Mouse (Mus musculus): ENCODE data around the gene P4htm. TPM values are rescaled to one million over a fixed set of nuclear protein-coding genes. Genes with fewer than 3 reads are reported as not detected.
"Not testable (repeated sequence)": the region's sequence is repeated elsewhere in the genome, so short reads cannot be mapped to it uniquely, and the experiment has no call there.

The P4htm gene
- polyA plus RNA-seq, 1 experiment from 2014 or later: 29.7 TPM

- Histone ChIP-seq H3K4me1 (replicated peaks; ENCODE audit: control insufficient read depth, insufficient read depth, low read length) (no peaks in the 10 kb centered on the region), H3K27ac (no peak overlapping the region), H3K36me3 (replicated peaks; ENCODE audit: control insufficient read depth, insufficient read depth) (peaks cover 69% of the 10 kb centered on the region), H3K4me3 (replicated peaks; ENCODE audit: low read length) (no peak overlapping the region), H3K4me2 (replicated peaks) (no peak overlapping the region), H3K9ac (no peak overlapping the region), H3K9me3 (ENCODE audit: control insufficient read depth, low read length) (no peaks in the 10 kb centered on the region), H3K27me3 (ENCODE audit: control insufficient read depth, insufficient read depth, low read length) (no peaks in the 10 kb centered on the region)
- ATAC-seq (ENCODE audit: low FRiP score) (no peak), DNase-seq (ENCODE audit: low spot score) (no peak)
- 94% methylated on average over 1 of the region's 1 CpGs for WGBS
Measured at GRCm38 (mm10) chr9:108617301-108617700, 19.8 kb upstream of the P4htm start.

- Histone ChIP-seq H3K27ac (no peak overlapping the region), H3K4me3 (replicated peaks; ENCODE audit: low read length) (no peak overlapping the region), H3K4me1 (replicated peaks; ENCODE audit: control insufficient read depth, insufficient read depth, low read length) (no peaks in the 10 kb centered on the region), H3K9me3 (ENCODE audit: control insufficient read depth, low read length) (no peaks in the 10 kb centered on the region), H3K4me2 (replicated peaks) (no peak overlapping the region), H3K9ac (no peak overlapping the region), H3K27me3 (ENCODE audit: control insufficient read depth, insufficient read depth, low read length) (no peaks in the 10 kb centered on the region), H3K36me3 (replicated peaks; ENCODE audit: control insufficient read depth, insufficient read depth) (peaks cover 98% of the 10 kb centered on the region)
- ATAC-seq (ENCODE audit: low FRiP score) (no peak), DNase-seq (ENCODE audit: low spot score) (no peak)
- WGBS: 96% methylated on average over 10 of the region's 10 CpGs
Measured at GRCm38 (mm10) chr9:108611488-108611887, 14.0 kb upstream of the P4htm start.

DNA sequence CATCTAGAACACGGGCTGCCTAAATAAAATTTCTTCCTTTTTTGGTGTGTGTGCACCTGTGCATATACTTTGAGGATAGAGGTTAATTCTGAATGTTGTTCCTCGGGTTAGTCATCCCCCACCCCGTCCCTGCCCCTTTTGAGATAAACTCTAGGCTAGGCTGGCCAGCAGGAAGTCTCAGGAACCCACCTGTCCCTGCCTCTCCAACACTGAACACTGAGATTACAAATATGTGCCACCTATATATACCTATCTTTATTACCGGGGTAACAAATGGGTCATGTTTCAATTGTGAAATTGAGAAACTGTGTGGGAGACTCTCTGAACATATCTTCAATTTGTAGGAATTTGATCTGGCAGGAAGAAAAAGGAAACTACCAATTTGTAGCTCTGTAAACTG lies 11.4 kb upstream of the P4htm start:
- no peak overlapping the region for H3K4me3 ChIP-seq (replicated peaks; ENCODE audit: low read length)
- WGBS: 95% methylated on average over 4 of the region's 4 CpGs
- no peak overlapping the region for H3K9ac ChIP-seq
- no peaks in the 10 kb centered on the region for H3K4me1 ChIP-seq (replicated peaks; ENCODE audit: control insufficient read depth, insufficient read depth, low read length)
- no peak overlapping the region for H3K27ac ChIP-seq
- DNase-seq (ENCODE audit: low spot score) (no peak), ATAC-seq (ENCODE audit: low FRiP score) (no peak)
- H3K36me3 ChIP-seq (replicated peaks; ENCODE audit: control insufficient read depth, insufficient read depth): peaks cover 98% of the 10 kb centered on the region
- no peaks in the 10 kb centered on the region for H3K9me3 ChIP-seq (ENCODE audit: control insufficient read depth, low read length)
- no peaks in the 10 kb centered on the region for H3K27me3 ChIP-seq (ENCODE audit: control insufficient read depth, insufficient read depth, low read length)
- no peak overlapping the region for H3K4me2 ChIP-seq (replicated peaks)

GRCm38 (mm10) chr9:108607929-108608328 lies 10.5 kb upstream of the P4htm start:
- H3K4me3 ChIP-seq (replicated peaks; ENCODE audit: low read length); H3K4me1 ChIP-seq (replicated peaks; ENCODE audit: control insufficient read depth, insufficient read depth, low read length); H3K27me3 ChIP-seq (ENCODE audit: control insufficient read depth, insufficient read depth, low read length); ATAC-seq (ENCODE audit: low FRiP score); H3K9me3 ChIP-seq (ENCODE audit: control insufficient read depth, low read length); H3K9ac ChIP-seq; H3K4me2 ChIP-seq (replicated peaks); H3K27ac ChIP-seq; DNase-seq (ENCODE audit: low spot score): not testable (repeated sequence)
- WGBS: 94% methylated on average over 5 of the region's 5 CpGs
- peaks cover 98% of the 10 kb centered on the region for H3K36me3 ChIP-seq (replicated peaks; ENCODE audit: control insufficient read depth, insufficient read depth)

GRCm38 (mm10) chr9:108601986-108602385 lies 4.5 kb upstream of the P4htm start:
- H3K9me3 ChIP-seq (ENCODE audit: control insufficient read depth, low read length): no peaks in the 10 kb centered on the region
- H3K36me3 ChIP-seq (replicated peaks; ENCODE audit: control insufficient read depth, insufficient read depth): peaks cover 49% of the 10 kb centered on the region
- no peak overlapping the region for H3K27ac ChIP-seq
- WGBS: 92% methylated on average over 4 of the region's 4 CpGs
- no peak for ATAC-seq (ENCODE audit: low FRiP score)
- DNase-seq (ENCODE audit: low spot score): no peak
- H3K9ac ChIP-seq: no peak overlapping the region
- H3K27me3 ChIP-seq (ENCODE audit: control insufficient read depth, insufficient read depth, low read length): no peaks in the 10 kb centered on the region
- H3K4me3 ChIP-seq (replicated peaks; ENCODE audit: low read length): no peak overlapping the region
- H3K4me1 ChIP-seq (replicated peaks; ENCODE audit: control insufficient read depth, insufficient read depth, low read length): peaks cover 6% of the 10 kb centered on the region; the same call in 1 of the 2 replicates
- no peak overlapping the region for H3K4me2 ChIP-seq (replicated peaks)

GRCm38 (mm10) chr9:108600011-108600410 lies 2.5 kb upstream of the P4htm start:
- Histone ChIP-seq H3K27ac (no peak overlapping the region), H3K4me1 (replicated peaks; ENCODE audit: control insufficient read depth, insufficient read depth, low read length) (peaks cover 14% of the 10 kb centered on the region; the same call in 1 of the 2 replicates), H3K9me3 (ENCODE audit: control insufficient read depth, low read length) (no peaks in the 10 kb centered on the region), H3K4me2 (replicated peaks) (no peak overlapping the region), H3K27me3 (ENCODE audit: control insufficient read depth, insufficient read depth, low read length) (no peaks in the 10 kb centered on the region), H3K36me3 (replicated peaks; ENCODE audit: control insufficient read depth, insufficient read depth) (peaks cover 31% of the 10 kb centered on the region), H3K4me3 (replicated peaks; ENCODE audit: low read length) (no peak overlapping the region), H3K9ac (no peak overlapping the region)
- 55% methylated on average over 2 of the region's 2 CpGs for WGBS
- no peak for DNase-seq (ENCODE audit: low spot score)
- ATAC-seq (ENCODE audit: low FRiP score): no peak

DNA sequence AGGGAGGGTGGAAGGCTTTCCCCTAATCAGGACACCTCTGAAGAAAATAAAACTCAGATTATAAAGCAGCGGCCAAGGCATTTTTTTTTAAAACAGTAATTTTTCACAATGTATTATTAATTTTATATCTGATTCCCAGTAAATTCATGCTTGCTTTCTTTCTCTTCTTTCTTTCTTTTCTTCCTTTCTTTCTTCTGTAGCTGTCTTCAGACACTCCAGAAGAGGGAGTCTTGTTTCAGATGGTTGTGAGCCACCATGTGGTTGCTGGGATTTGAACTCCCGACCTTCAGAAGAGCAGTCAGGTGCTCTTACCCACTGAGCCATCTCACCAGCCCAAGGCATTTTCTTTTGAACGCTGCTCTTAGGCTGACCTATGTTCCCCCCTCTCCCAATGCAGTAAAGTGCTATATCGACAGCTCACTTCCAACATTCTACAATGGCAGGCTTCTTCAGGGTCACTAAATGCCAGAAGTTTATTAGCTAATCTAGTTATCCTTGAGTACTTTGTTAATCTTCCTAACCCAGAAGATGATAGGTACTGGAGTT lies 1.6 kb upstream of the P4htm start:
- no peaks in the 10 kb centered on the region for H3K27me3 ChIP-seq (ENCODE audit: control insufficient read depth, insufficient read depth, low read length)
- WGBS: 78% methylated on average over 4 of the region's 4 CpGs
- peaks cover 14% of the 10 kb centered on the region; the same call in 1 of the 2 replicates for H3K4me1 ChIP-seq (replicated peaks; ENCODE audit: control insufficient read depth, insufficient read depth, low read length)
- H3K36me3 ChIP-seq (replicated peaks; ENCODE audit: control insufficient read depth, insufficient read depth): peaks cover 22% of the 10 kb centered on the region
- DNase-seq (ENCODE audit: low spot score) (no peak), ATAC-seq (ENCODE audit: low FRiP score) (no peak)
- H3K9ac ChIP-seq: no peak overlapping the region
- no peak overlapping the region for H3K4me3 ChIP-seq (replicated peaks; ENCODE audit: low read length)
- no peak overlapping the region for H3K4me2 ChIP-seq (replicated peaks)
- no peak overlapping the region for H3K27ac ChIP-seq
- H3K9me3 ChIP-seq (ENCODE audit: control insufficient read depth, low read length): no peaks in the 10 kb centered on the region

GRCm38 (mm10) chr9:108594354-108594753 lies 3.1 kb downstream of the P4htm start:
- WGBS: 87% methylated on average over 3 of the region's 3 CpGs

DNA sequence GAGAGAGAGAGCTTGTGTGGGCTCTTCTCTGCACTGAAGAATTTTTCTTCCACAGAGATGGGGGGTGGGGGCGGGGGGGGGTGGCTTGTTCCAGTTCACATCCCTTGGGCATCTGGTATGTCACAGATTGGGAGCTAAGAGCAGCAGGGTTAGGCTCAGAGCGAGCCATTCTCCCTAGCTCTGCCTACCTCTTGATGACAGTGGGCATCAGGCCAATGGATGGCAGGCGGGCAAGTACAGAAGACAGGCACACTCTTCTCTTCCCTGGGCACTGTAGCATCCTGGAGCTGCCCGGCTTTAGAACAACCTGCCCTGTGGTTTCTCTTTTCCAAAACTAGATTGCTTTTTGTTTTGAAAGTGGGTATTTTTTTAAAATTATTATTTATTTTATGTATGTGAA lies 6.0 kb downstream of the P4htm start:
- peaks cover 32% of the 10 kb centered on the region for H3K4me1 ChIP-seq (replicated peaks; ENCODE audit: control insufficient read depth, insufficient read depth, low read length)
- no peaks in the 10 kb centered on the region for H3K9me3 ChIP-seq (ENCODE audit: control insufficient read depth, low read length)
- H3K9ac ChIP-seq: no peak overlapping the region
- peaks cover 5% of the 10 kb centered on the region; the same call in 1 of the 2 replicates for H3K36me3 ChIP-seq (replicated peaks; ENCODE audit: control insufficient read depth, insufficient read depth)
- no peak overlapping the region for H3K4me3 ChIP-seq (replicated peaks; ENCODE audit: low read length)
- no peak for DNase-seq (ENCODE audit: low spot score)
- H3K27me3 ChIP-seq (ENCODE audit: control insufficient read depth, insufficient read depth, low read length): no peaks in the 10 kb centered on the region
- no peak overlapping the region for H3K27ac ChIP-seq
- 74% methylated on average over 4 of the region's 4 CpGs for WGBS
- no peak for ATAC-seq (ENCODE audit: low FRiP score)
- H3K4me2 ChIP-seq (replicated peaks): no peak overlapping the region

More at GRCm38 (mm10) chr9:108594354-108594753, 3.1 kb downstream of the P4htm start:
- peaks cover 15% of the 10 kb centered on the region; the same call in 1 of the 2 replicates for H3K4me1 ChIP-seq (replicated peaks; ENCODE audit: control insufficient read depth, insufficient read depth, low read length)
- no peaks in the 10 kb centered on the region for H3K9me3 ChIP-seq (ENCODE audit: control insufficient read depth, low read length)
- no peak for DNase-seq (ENCODE audit: low spot score)
- H3K36me3 ChIP-seq (replicated peaks; ENCODE audit: control insufficient read depth, insufficient read depth): 0 out of 2 replicates have a peak, but pooled peaks cover 5% of the 10 kb centered on the region
- no peak overlapping the region for H3K27ac ChIP-seq
- H3K4me3 ChIP-seq (replicated peaks; ENCODE audit: low read length): no peak overlapping the region
- ATAC-seq (ENCODE audit: low FRiP score): no peak
- H3K9ac ChIP-seq: no peak overlapping the region
- H3K4me2 ChIP-seq (replicated peaks): no peak overlapping the region
- H3K27me3 ChIP-seq (ENCODE audit: control insufficient read depth, insufficient read depth, low read length): no peaks in the 10 kb centered on the region

- Histone ChIP-seq H3K4me2 (replicated peaks) (no peak overlapping the region), H3K4me3 (replicated peaks; ENCODE audit: low read length) (no peak overlapping the region), H3K9me3 (ENCODE audit: control insufficient read depth, low read length) (no peaks in the 10 kb centered on the region), H3K4me1 (replicated peaks; ENCODE audit: control insufficient read depth, insufficient read depth, low read length) (peaks cover 34% of the 10 kb centered on the region), H3K27me3 (ENCODE audit: control insufficient read depth, insufficient read depth, low read length) (no peaks in the 10 kb centered on the region), H3K9ac (no peak overlapping the region), H3K27ac (peak overlapping the region; percentile 98), H3K36me3 (replicated peaks; ENCODE audit: control insufficient read depth, insufficient read depth) (peaks cover 5% of the 10 kb centered on the region; the same call in 1 of the 2 replicates)
- ATAC-seq (ENCODE audit: low FRiP score): no peak
- DNase-seq (ENCODE audit: low spot score): no peak
- 72% methylated on average over 5 of the region's 5 CpGs for WGBS
Measured at GRCm38 (mm10) chr9:108589229-108589628, 8.2 kb downstream of the P4htm start.

All from hindbrain, embryonic 14.5 days (tissue).